Mouse (Mus musculus) ovary, postnatal 10 days (tissue): Measurements from ENCODE around the gene Olfr605.
"Not testable (repeated sequence)": the region's sequence is repeated elsewhere in the genome, so short reads cannot be mapped to it uniquely, and the experiment has no call there.

Source experiments
- DNase-seq: peaks from one replicate; pipeline ENCODE4 v3.0.0; 2022; ENCODE audit warnings: low spot score

The Olfr605 gene

GRCm38 (mm10) chr7:103445339-103445738 is at the start of gene Olfr605:
Olfr605 (minus strand) TSS chr7:103445439.
- no peak for DNase-seq

- DNase-seq, result not testable (repeated sequence)
These were observed 31.9 kb upstream of the Olfr605 start for GRCm38 (mm10) chr7:103477106-103477505.

- no peak for DNase-seq
These were observed 24.3 kb upstream of the Olfr605 start, which contains the start of gene Olfr608 for GRCm38 (mm10) chr7:103469577-103469976. Olfr608 (plus strand) TSS chr7:103469877.

GRCm38 (mm10) chr7:103460590-103460989 is 15.4 kb upstream of the Olfr605 start:
- DNase-seq, result no peak

- DNase-seq, result no peak
These were observed 3.5 kb upstream of the Olfr605 start, which contains the start of gene Olfr606 for GRCm38 (mm10) chr7:103448746-103449145. Olfr606 (plus strand) TSS chr7:103449046.

GRCm38 (mm10) chr7:103414772-103415171 is 30.5 kb downstream of the Olfr605 start, which contains the start of gene Usp17lc:
Usp17lc (plus strand) TSS chr7:103415072.
- not testable (repeated sequence) for DNase-seq

- not testable (repeated sequence) for DNase-seq
These were observed 38.7 kb downstream of the Olfr605 start for GRCm38 (mm10) chr7:103406521-103407055.

- DNase-seq, result no peak
These were observed 46.3 kb downstream of the Olfr605 start for GRCm38 (mm10) chr7:103398981-103399380.

GRCm38 (mm10) chr7:103397758-103398157 is 47.5 kb downstream of the Olfr605 start:
- no peak for DNase-seq
